Mouse (Mus musculus): Measurements from ENCODE around the gene Gfod2. TPM values are rescaled to one million over a fixed set of nuclear protein-coding genes. Genes with fewer than 3 reads are reported as not detected.

The Gfod2 gene
- polyA plus RNA-seq, 1 experiment from 2014 or later = 23.1 TPM

GRCm38 (mm10) chr8:105716302-105716945, 42.0 kb downstream of the Gfod2 start:
- Histone ChIP-seq H3K9me3 (replicated peaks) (no peaks in the 10 kb centered on the region), H3K4me3 (replicated peaks) (no peak overlapping the region), H3K9ac (no peak overlapping the region), H3K27me3 (no peaks in the 10 kb centered on the region), H3K36me3 (no peaks in the 10 kb centered on the region), H3K4me2 (replicated peaks) (no peak overlapping the region), H3K27ac (replicated peaks) (no peak overlapping the region), H3K4me1 (no peaks in the 10 kb centered on the region)
- ATAC-seq (ENCODE audit: insufficient number of reproducible peaks, low FRiP score, low TSS enrichment, low read depth) = no peak
- WGBS = 93% methylated on average over 15 of the region's 15 CpGs

GRCm38 (mm10) chr8:105715042-105715441, 43.4 kb downstream of the Gfod2 start:
- peak overlapping the region; percentile 73 for H3K27ac ChIP-seq (replicated peaks)
- H3K4me3 ChIP-seq (replicated peaks) = no peak overlapping the region
- ATAC-seq (ENCODE audit: insufficient number of reproducible peaks, low FRiP score, low TSS enrichment, low read depth) = peak; percentile 51; the same call in 1 of the 2 replicates
- H3K9ac ChIP-seq = no peak overlapping the region
- WGBS = 51% methylated on average over 6 of the region's 6 CpGs
- no peaks in the 10 kb centered on the region for H3K9me3 ChIP-seq (replicated peaks)
- no peaks in the 10 kb centered on the region for H3K27me3 ChIP-seq
- no peak overlapping the region for H3K4me2 ChIP-seq (replicated peaks)
- H3K4me1 ChIP-seq = no peaks in the 10 kb centered on the region
- H3K36me3 ChIP-seq = no peaks in the 10 kb centered on the region

- no peak overlapping the region for H3K4me2 ChIP-seq (replicated peaks)
- H3K36me3 ChIP-seq = no peaks in the 10 kb centered on the region
- no peaks in the 10 kb centered on the region for H3K27me3 ChIP-seq
- no peaks in the 10 kb centered on the region for H3K9me3 ChIP-seq (replicated peaks)
- no peaks in the 10 kb centered on the region for H3K4me1 ChIP-seq
- no peak overlapping the region for H3K4me3 ChIP-seq (replicated peaks)
- 7% methylated on average over 3 of the region's 3 CpGs for WGBS
- ATAC-seq (ENCODE audit: insufficient number of reproducible peaks, low FRiP score, low TSS enrichment, low read depth) = peak; percentile 52; the same call in 1 of the 2 replicates
- 0 out of 2 replicates have a peak overlapping the region, but pooled peaks have one; percentile 73 for H3K27ac ChIP-seq (replicated peaks)
- H3K9ac ChIP-seq = no peak overlapping the region
Observed at GRCm38 (mm10) chr8:105714139-105714538, 44.3 kb downstream of the Gfod2 start.

- no peaks in the 10 kb centered on the region for H3K36me3 ChIP-seq
- no peak for ATAC-seq (ENCODE audit: insufficient number of reproducible peaks, low FRiP score, low TSS enrichment, low read depth)
- H3K27ac ChIP-seq (replicated peaks) = no peak overlapping the region
- H3K9ac ChIP-seq = no peak overlapping the region
- H3K27me3 ChIP-seq = no peaks in the 10 kb centered on the region
- H3K4me2 ChIP-seq (replicated peaks) = no peak overlapping the region
- peaks cover 2% of the 10 kb centered on the region; the same call in 1 of the 2 replicates for H3K4me1 ChIP-seq
- no peak overlapping the region for H3K4me3 ChIP-seq (replicated peaks)
- 82% methylated on average over 3 of the region's 3 CpGs for WGBS
- no peaks in the 10 kb centered on the region for H3K9me3 ChIP-seq (replicated peaks)
Observed at GRCm38 (mm10) chr8:105712286-105712685, 46.2 kb downstream of the Gfod2 start.

- Histone ChIP-seq H3K4me3 (replicated peaks) (no peak overlapping the region), H3K9ac (no peak overlapping the region), H3K9me3 (replicated peaks) (no peaks in the 10 kb centered on the region), H3K4me1 (peaks cover 14% of the 10 kb centered on the region), H3K27me3 (no peaks in the 10 kb centered on the region), H3K36me3 (peaks cover 5% of the 10 kb centered on the region; the same call in 1 of the 2 replicates), H3K4me2 (replicated peaks) (no peak overlapping the region), H3K27ac (replicated peaks) (no peak overlapping the region)
- no peak for ATAC-seq (ENCODE audit: insufficient number of reproducible peaks, low FRiP score, low TSS enrichment, low read depth)
- 70% methylated on average over 14 of the region's 14 CpGs for WGBS
Observed at GRCm38 (mm10) chr8:105709317-105709716, 49.1 kb downstream of the Gfod2 start.

GRCm38 (mm10) chr8:105708675-105709074, 49.8 kb downstream of the Gfod2 start:
- 92% methylated on average over 8 of the region's 8 CpGs for WGBS
- Histone ChIP-seq H3K4me1 (peaks cover 14% of the 10 kb centered on the region), H3K4me2 (replicated peaks) (no peak overlapping the region), H3K27me3 (no peaks in the 10 kb centered on the region), H3K4me3 (replicated peaks) (no peak overlapping the region), H3K9me3 (replicated peaks) (no peaks in the 10 kb centered on the region), H3K9ac (no peak overlapping the region), H3K36me3 (peaks cover 11% of the 10 kb centered on the region; the same call in 1 of the 2 replicates), H3K27ac (replicated peaks) (no peak overlapping the region)
- ATAC-seq (ENCODE audit: insufficient number of reproducible peaks, low FRiP score, low TSS enrichment, low read depth) = no peak

- Histone ChIP-seq H3K4me3 (replicated peaks) (peak within 1 kb of the TSS; percentile 87), H3K27ac (replicated peaks) (peak within 1 kb of the TSS; percentile 28; the same call in 1 of the 2 replicates)
- WGBS = 1% methylated on average over 50 of the region's 55 CpGs
Observed at GRCm38 (mm10) chr8:105707498-105708403, 50.7 kb downstream of the Gfod2 start, which contains the start of the genes 4933405L10Rik and Enkd1. TSS of gene 4933405L10Rik (plus strand) at chr8:105707655. TSS of gene Enkd1 (minus strand) at chr8:105708210.

GRCm38 (mm10) chr8:105706426-105706825, 52.0 kb downstream of the Gfod2 start:
- 83% methylated on average over 12 of the region's 12 CpGs for whole genome bisulfite sequencing
- Histone ChIP-seq H3K9me3 (replicated peaks) (no peaks in the 10 kb centered on the region), H3K27me3 (no peaks in the 10 kb centered on the region), H3K4me3 (replicated peaks) (peak overlapping the region; percentile 87; the same call in 1 of the 2 replicates), H3K36me3 (peaks cover 21% of the 10 kb centered on the region), H3K27ac (replicated peaks) (no peak overlapping the region), H3K4me1 (peaks cover 24% of the 10 kb centered on the region), H3K9ac (no peak overlapping the region), H3K4me2 (replicated peaks) (peak overlapping the region; percentile 97; the same call in 1 of the 2 replicates)
- ATAC-seq (ENCODE audit: insufficient number of reproducible peaks, low FRiP score, low TSS enrichment, low read depth) = no peak

More at GRCm38 (mm10) chr8:105707498-105708403, 50.7 kb downstream of the Gfod2 start, which contains the start of the genes 4933405L10Rik and Enkd1:
- Histone ChIP-seq H3K36me3 (peaks cover 20% of the 10 kb centered on the region), H3K4me1 (peaks cover 14% of the 10 kb centered on the region), H3K4me2 (replicated peaks) (peak within 1 kb of the TSS; percentile 97), H3K27me3 (no peaks in the 10 kb centered on the region), H3K9ac (peak within 1 kb of the TSS; percentile 57), H3K9me3 (replicated peaks) (no peaks in the 10 kb centered on the region)
- ATAC-seq (ENCODE audit: insufficient number of reproducible peaks, low FRiP score, low TSS enrichment, low read depth) = peak; percentile 77

GRCm38 (mm10) chr8:105704955-105705354, 53.5 kb downstream of the Gfod2 start:
- H3K36me3 ChIP-seq = peaks cover 21% of the 10 kb centered on the region
- no peak overlapping the region for H3K4me2 ChIP-seq (replicated peaks)
- H3K27ac ChIP-seq (replicated peaks) = no peak overlapping the region
- no peak overlapping the region for H3K4me3 ChIP-seq (replicated peaks)
- no peaks in the 10 kb centered on the region for H3K9me3 ChIP-seq (replicated peaks)
- H3K4me1 ChIP-seq = peaks cover 29% of the 10 kb centered on the region
- H3K27me3 ChIP-seq = no peaks in the 10 kb centered on the region
- 92% methylated on average over 6 of the region's 6 CpGs for WGBS
- no peak overlapping the region for H3K9ac ChIP-seq
- no peak for ATAC-seq (ENCODE audit: insufficient number of reproducible peaks, low FRiP score, low TSS enrichment, low read depth)

GRCm38 (mm10) chr8:105704146-105704812, 54.2 kb downstream of the Gfod2 start:
- ATAC-seq (ENCODE audit: insufficient number of reproducible peaks, low FRiP score, low TSS enrichment, low read depth) = no peak
- H3K27ac ChIP-seq (replicated peaks) = no peak overlapping the region
- no peak overlapping the region for H3K4me3 ChIP-seq (replicated peaks)
- peaks cover 21% of the 10 kb centered on the region for H3K36me3 ChIP-seq
- H3K27me3 ChIP-seq = no peaks in the 10 kb centered on the region
- H3K9me3 ChIP-seq (replicated peaks) = no peaks in the 10 kb centered on the region
- H3K9ac ChIP-seq = no peak overlapping the region
- H3K4me1 ChIP-seq = peaks cover 36% of the 10 kb centered on the region
- H3K4me2 ChIP-seq (replicated peaks) = no peak overlapping the region
- WGBS = 89% methylated on average over 34 of the region's 34 CpGs
